Mouse (Mus musculus): Measurements from ENCODE around the gene Arvcf.

DNA sequence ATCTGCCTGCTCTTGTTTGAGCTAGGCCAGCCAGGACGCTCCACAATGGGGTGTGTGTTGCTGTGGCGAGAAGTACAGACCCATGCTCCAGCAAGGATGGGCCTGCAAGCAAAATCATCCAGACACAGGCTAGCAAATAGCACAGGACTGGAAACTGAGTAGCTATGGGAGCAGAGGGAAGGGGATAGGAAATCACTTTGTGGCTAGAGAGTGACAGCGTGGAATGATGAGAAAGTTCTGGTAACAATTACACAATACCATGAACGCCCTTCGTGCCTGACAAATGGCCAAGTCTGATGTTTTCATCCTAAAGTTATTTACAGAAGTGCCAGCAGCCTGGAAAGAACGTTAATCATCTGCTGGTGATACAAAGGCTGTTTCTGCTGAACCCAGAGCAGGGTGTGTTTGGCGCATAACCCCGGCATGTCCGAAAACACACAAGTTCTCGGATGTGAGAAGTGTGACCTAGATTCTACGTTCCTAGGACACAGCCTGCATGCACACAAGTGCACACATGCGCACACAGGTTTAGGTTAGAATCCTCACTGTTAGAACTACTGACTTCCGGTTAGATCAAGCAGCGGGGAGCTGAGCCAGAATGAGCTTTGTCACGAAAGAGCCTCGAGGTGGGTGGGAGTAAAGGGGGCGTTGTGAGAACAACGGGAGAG is 68.2 kb downstream of the Arvcf start:
- TF ChIP-seq CTCF (IDR thresholded peaks at IDR 0.05; ENCODE audit: low read depth) (no peak), EP300 (optimal IDR thresholded peaks at IDR 0.05) (no peak)
